Mouse (Mus musculus): ENCODE measurements around the gene Crtac1. TPM values are rescaled to one million over a fixed set of nuclear protein-coding genes. Genes with fewer than 3 reads are reported as not detected.
A peak's percentile ranks its signal among the peaks of the same experiment; 100 is the strongest.

Crtac1 gene
- total and polyA plus RNA-seq, 3 experiments = 0.15 TPM; not detected in 2

DNA sequence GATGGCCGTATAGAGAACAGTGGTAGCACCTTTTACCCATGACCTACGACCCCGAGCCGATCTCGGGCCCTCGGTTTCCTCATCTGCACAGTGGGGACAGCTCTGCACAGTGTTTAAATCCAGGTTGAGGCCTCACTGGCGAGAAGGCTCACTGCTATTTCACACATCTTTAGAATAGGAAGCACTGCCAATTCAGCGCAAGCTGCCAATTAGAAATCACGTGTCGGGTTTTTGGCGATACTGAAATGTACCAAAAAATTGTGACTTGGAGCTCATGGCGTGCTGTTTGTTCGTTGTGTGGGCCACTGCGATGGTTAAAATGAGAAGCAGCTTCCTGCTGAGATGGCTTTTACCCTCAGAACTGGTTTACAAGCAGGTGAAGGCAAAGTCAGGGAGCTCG, 27.2 kb downstream of the Crtac1 start:
- Histone ChIP-seq H3K27ac (ENCODE audit: control insufficient read depth, low read depth, low read length) (no peak overlapping the region), H3K4me1 (ENCODE audit: control insufficient read depth in 1 of 2, insufficient read depth in 2 of 2, low read length in 2 of 2) (no peaks in the 10 kb centered on the region), H3K9ac (ENCODE audit: control insufficient read depth, low read depth, low read length, poor library complexity, severe bottlenecking) (no peak overlapping the region), H3K36me3 (ENCODE audit: control insufficient read depth in 1 of 2, insufficient read depth in 2 of 2, low read length in 2 of 2) (no peaks in the 10 kb centered on the region), H3K79me2 (ENCODE audit: control insufficient read depth, insufficient read depth, low read length, poor library complexity) (no peaks in the 10 kb centered on the region), H3K27me3 (ENCODE audit: control insufficient read depth in 1 of 2, insufficient read depth in 2 of 2, low read length in 2 of 2) (no peaks in the 10 kb centered on the region), H3K9me3 (replicated peaks; ENCODE audit: insufficient read depth, low read length) (no peaks in the 10 kb centered on the region), H3K4me3 (ENCODE audit: control insufficient read depth in 1 of 2, insufficient read depth in 1 of 2, low read depth in 2 of 2, low read length in 2 of 2) (no peak overlapping the region)
- no peak for TF ChIP-seq MXI1 (IDR thresholded peaks at IDR 0.05; ENCODE audit: low read depth, low read length)
- no peak for DNase-seq (ENCODE audit: low read depth, low spot score)

DNA sequence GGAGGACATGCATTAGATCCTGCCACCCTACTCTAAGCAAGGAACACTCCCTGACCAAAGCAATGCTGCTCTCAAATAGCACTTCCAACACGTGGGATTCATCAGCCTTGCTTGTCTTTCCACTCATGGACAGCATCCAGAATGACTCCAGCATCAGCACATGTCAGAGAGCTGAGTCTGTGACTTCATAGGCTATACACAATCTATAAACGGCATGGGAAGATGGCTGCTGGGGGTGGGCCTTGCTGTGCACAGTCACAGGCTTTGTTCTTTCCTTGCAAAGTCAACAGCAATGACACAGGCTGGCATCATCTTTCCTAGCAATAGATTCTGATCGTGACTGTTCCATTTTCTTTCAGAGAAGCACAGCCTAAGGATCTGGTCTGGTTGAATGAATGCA, 31.6 kb downstream of the Crtac1 start:
- Histone ChIP-seq H3K9ac (ENCODE audit: control insufficient read depth, low read depth, low read length, poor library complexity, severe bottlenecking) (no peak overlapping the region), H3K79me2 (ENCODE audit: control insufficient read depth, insufficient read depth, low read length, poor library complexity) (no peaks in the 10 kb centered on the region), H3K4me1 (ENCODE audit: control insufficient read depth in 1 of 2, insufficient read depth in 2 of 2, low read length in 2 of 2) (no peaks in the 10 kb centered on the region), H3K27ac (ENCODE audit: control insufficient read depth, low read depth, low read length) (no peak overlapping the region), H3K27me3 (ENCODE audit: control insufficient read depth in 1 of 2, insufficient read depth in 2 of 2, low read length in 2 of 2) (no peaks in the 10 kb centered on the region), H3K9me3 (replicated peaks; ENCODE audit: insufficient read depth, low read length) (no peaks in the 10 kb centered on the region), H3K36me3 (ENCODE audit: control insufficient read depth in 1 of 2, insufficient read depth in 2 of 2, low read length in 2 of 2) (no peaks in the 10 kb centered on the region), H3K4me3 (ENCODE audit: control insufficient read depth in 1 of 2, insufficient read depth in 1 of 2, low read depth in 2 of 2, low read length in 2 of 2) (no peak overlapping the region)
- TF ChIP-seq SMC3 (IDR thresholded peaks at IDR 0.05; ENCODE audit: low read depth, low read length) (no peak), CTCF (IDR thresholded peaks at IDR 0.05 in 2 of 3, conservative IDR thresholded peaks at IDR 0.05 in 1 of 3; ENCODE audit: control insufficient read depth in 1 of 3, insufficient read depth in 1 of 3, low read depth in 2 of 3, low read length in 3 of 3, poor library complexity in 1 of 3, severe bottlenecking in 1 of 3) (no peak)
- no peak for DNase-seq (ENCODE audit: low read depth, low spot score)

DNA sequence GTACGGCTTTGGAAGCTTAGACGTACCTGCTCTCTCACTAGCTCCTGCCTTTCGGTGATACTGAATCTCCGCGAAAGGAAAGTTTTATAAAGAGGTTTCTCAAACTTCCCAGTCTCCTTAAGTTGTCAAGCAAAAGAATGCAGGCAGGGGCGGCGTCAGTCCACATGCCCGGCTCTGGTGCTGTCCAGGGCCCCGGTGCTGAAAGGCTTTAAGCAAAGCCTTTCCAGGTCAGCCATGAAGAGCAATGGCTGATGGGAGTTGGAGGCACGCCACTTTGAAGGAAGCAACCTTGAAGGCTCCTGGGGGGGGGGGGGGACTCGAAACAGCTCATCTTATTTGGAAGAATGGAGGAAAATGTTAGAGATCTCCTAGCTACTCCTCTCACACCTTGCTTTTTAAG, 34.3 kb downstream of the Crtac1 start:
- TF ChIP-seq ETS1 (IDR thresholded peaks at IDR 0.05; ENCODE audit: low read depth, low read length) (no peak), MXI1 (IDR thresholded peaks at IDR 0.05; ENCODE audit: low read depth, low read length) (peak; percentile 19; the same call in 1 of the 2 replicates)
- no peak overlapping the region for H3K27ac ChIP-seq (ENCODE audit: control insufficient read depth, low read depth, low read length)
- H3K4me1 ChIP-seq (ENCODE audit: control insufficient read depth in 1 of 2, insufficient read depth in 2 of 2, low read length in 2 of 2) = no peaks in the 10 kb centered on the region
- no peaks in the 10 kb centered on the region for H3K36me3 ChIP-seq (ENCODE audit: control insufficient read depth in 1 of 2, insufficient read depth in 2 of 2, low read length in 2 of 2)
- no peaks in the 10 kb centered on the region for H3K79me2 ChIP-seq (ENCODE audit: control insufficient read depth, insufficient read depth, low read length, poor library complexity)
- no peaks in the 10 kb centered on the region for H3K27me3 ChIP-seq (ENCODE audit: control insufficient read depth in 1 of 2, insufficient read depth in 2 of 2, low read length in 2 of 2)
- no peak overlapping the region for H3K9ac ChIP-seq (ENCODE audit: control insufficient read depth, low read depth, low read length, poor library complexity, severe bottlenecking)
- no peaks in the 10 kb centered on the region for H3K9me3 ChIP-seq (replicated peaks; ENCODE audit: insufficient read depth, low read length)
- no peak overlapping the region for H3K4me3 ChIP-seq (ENCODE audit: control insufficient read depth in 1 of 2, insufficient read depth in 1 of 2, low read depth in 2 of 2, low read length in 2 of 2)
- peak; percentile 35 for DNase-seq (ENCODE audit: low read depth, low spot score)

DNA sequence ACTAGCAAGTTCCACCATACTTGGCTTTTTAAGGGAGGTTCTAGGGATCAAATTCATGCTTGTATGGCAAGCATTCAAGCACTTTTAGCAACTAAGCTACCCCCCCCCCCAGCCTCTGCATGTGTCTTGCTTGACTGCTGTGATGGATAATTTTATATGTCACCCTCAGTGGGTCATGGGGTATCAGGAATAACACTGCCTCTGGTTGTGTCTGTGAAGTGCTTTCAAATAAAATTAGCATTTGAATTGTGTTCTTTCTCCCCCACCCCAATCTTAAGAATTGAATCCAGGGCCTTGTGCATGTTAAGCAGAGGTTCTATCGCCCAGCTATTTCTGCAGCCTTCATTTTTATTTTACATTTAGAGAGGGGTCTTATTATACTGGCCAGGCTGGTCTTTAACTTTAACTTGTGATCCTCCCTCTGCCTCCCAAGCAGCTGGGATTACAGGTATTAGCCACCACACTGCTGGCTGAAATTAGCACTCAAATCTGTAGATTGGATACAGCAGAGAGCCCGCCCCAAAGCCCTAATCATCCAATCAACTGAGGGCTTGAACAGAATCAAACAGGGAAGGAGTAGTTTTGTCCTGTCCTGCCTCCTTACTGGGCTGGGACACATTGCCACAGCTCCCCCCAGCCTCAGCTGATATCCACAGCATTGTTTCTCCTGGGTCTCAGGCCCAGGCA, 36.6 kb downstream of the Crtac1 start:
- no peak overlapping the region for H3K27ac ChIP-seq (ENCODE audit: control insufficient read depth, low read depth, low read length)
- H3K36me3 ChIP-seq (ENCODE audit: control insufficient read depth in 1 of 2, insufficient read depth in 2 of 2, low read length in 2 of 2) = no peaks in the 10 kb centered on the region
- H3K4me1 ChIP-seq (ENCODE audit: control insufficient read depth in 1 of 2, insufficient read depth in 2 of 2, low read length in 2 of 2) = no peaks in the 10 kb centered on the region
- no peaks in the 10 kb centered on the region for H3K27me3 ChIP-seq (ENCODE audit: control insufficient read depth in 1 of 2, insufficient read depth in 2 of 2, low read length in 2 of 2)
- H3K9ac ChIP-seq (ENCODE audit: control insufficient read depth, low read depth, low read length, poor library complexity, severe bottlenecking) = no peak overlapping the region
- no peaks in the 10 kb centered on the region for H3K9me3 ChIP-seq (replicated peaks; ENCODE audit: insufficient read depth, low read length)
- DNase-seq (ENCODE audit: low read depth, low spot score) = no peak
- no peak for TF ChIP-seq ETS1 (IDR thresholded peaks at IDR 0.05; ENCODE audit: low read depth, low read length)
- no peak for TF ChIP-seq TCF12 (IDR thresholded peaks at IDR 0.05; ENCODE audit: low read depth, low read length)
- no peak for TF ChIP-seq MEF2A (IDR thresholded peaks at IDR 0.05; ENCODE audit: extremely low read depth, insufficient replicate concordance, low read depth, low read length, poor library complexity, severe bottlenecking)
- TF ChIP-seq ELF1 (IDR thresholded peaks at IDR 0.05; ENCODE audit: low read depth, low read length) = no peak
- TF ChIP-seq TBP (IDR thresholded peaks at IDR 0.05; ENCODE audit: low read depth, low read length) = no peak
- TF ChIP-seq POLR2AphosphoS2 (IDR thresholded peaks at IDR 0.05; ENCODE audit: low read length) = no peak
- no peak for TF ChIP-seq NELFE (IDR thresholded peaks at IDR 0.05; ENCODE audit: low read depth, low read length)
- no peak for TF ChIP-seq GABPA (IDR thresholded peaks at IDR 0.05; ENCODE audit: low read depth, low read length)
- no peak for TF ChIP-seq MYB (IDR thresholded peaks at IDR 0.05; ENCODE audit: low read depth, low read length)
- TF ChIP-seq ZNF384 (IDR thresholded peaks at IDR 0.05; ENCODE audit: low read depth, low read length) = no peak
- no peak for TF ChIP-seq E2F4 (IDR thresholded peaks at IDR 0.05; ENCODE audit: borderline replicate concordance, low read depth, low read length)
- no peak for TF ChIP-seq MYC (IDR thresholded peaks at IDR 0.05; ENCODE audit: low read depth, low read length)
- TF ChIP-seq JUND (IDR thresholded peaks at IDR 0.05; ENCODE audit: low read depth, low read length) = no peak
- no peak for TF ChIP-seq SMC3 (IDR thresholded peaks at IDR 0.05; ENCODE audit: low read depth, low read length)
- no peak for TF ChIP-seq GATA1 (IDR thresholded peaks at IDR 0.05; ENCODE audit: low read depth, low read length)
- TF ChIP-seq MXI1 (IDR thresholded peaks at IDR 0.05; ENCODE audit: low read depth, low read length) = no peak
- no peak for TF ChIP-seq KAT2A (conservative IDR thresholded peaks at IDR 0.05; ENCODE audit: low read depth, low read length)
- TF ChIP-seq ZKSCAN1 (IDR thresholded peaks at IDR 0.05; ENCODE audit: low read depth, low read length) = no peak
- H3K4me3 ChIP-seq (ENCODE audit: control insufficient read depth in 1 of 2, insufficient read depth in 1 of 2, low read depth in 2 of 2, low read length in 2 of 2) = no peak overlapping the region
- no peaks in the 10 kb centered on the region for H3K79me2 ChIP-seq (ENCODE audit: control insufficient read depth, insufficient read depth, low read length, poor library complexity)

All from MEL (cell line).